Mouse (Mus musculus) liver, postnatal 0 days (tissue): ENCODE measurements at regions not wholly inside any gene's neighbourhood (a gene's known extent, or its start where the extent isn't known, plus 50 kb on each side); places are given as distances from the start of the nearest gene placed in this dataset.

ENCODE experiments used
- CTCF ChIP-seq: sonication (generic); IDR thresholded peaks from 2 replicates; pipeline ENCODE4 v1.5.1; 2016; ENCODE audit warnings: antibody characterized with exemption, low read depth
- EP300 ChIP-seq: IDR thresholded peaks from 2 replicates; pipeline ENCODE4 v1.6.1; 2016; ENCODE audit warnings: antibody characterized with exemption, low read depth, mild to moderate bottlenecking

- TF ChIP-seq CTCF (no peak), EP300 (no peak)
These were observed 402.1 kb upstream of the Rack1 start for GRCm38 (mm10) chr11:48398032-48398431.
